Mouse (Mus musculus) small intestine, adult 2 months (tissue): ENCODE measurements at regions not wholly inside any gene's neighbourhood (a gene's known extent, or its start where the extent isn't known, plus 50 kb on each side); places are given as distances from the start of the nearest gene placed in this dataset.

Experiments
- H3K27ac ChIP-seq: fragments of 200-500 bp; 2 replicates; pipeline ENCODE4 v1.5.1; 2012; ENCODE audit warnings: low read depth, low read length, control low read depth, inconsistent platforms; ENCODE audit not compliant: insufficient read depth
- H3K27me3 ChIP-seq: fragments of 200-500 bp; 2 replicates; pipeline ENCODE4 v1.6.1; 2012; ENCODE audit warnings: mild to moderate bottlenecking, moderate library complexity, low read length, inconsistent platforms; ENCODE audit not compliant: control insufficient read depth, insufficient read depth
- H3K36me3 ChIP-seq: fragments of 200-500 bp; 2 replicates; pipeline ENCODE4 v1.6.1; 2012; ENCODE audit warnings: mild to moderate bottlenecking, low read length, control low read depth, inconsistent platforms; ENCODE audit not compliant: control insufficient read depth, insufficient read depth
- H3K4me1 ChIP-seq: fragments of 200-500 bp; 2 replicates; pipeline ENCODE4 v1.6.1; 2012; ENCODE audit warnings: low read length, inconsistent platforms, mixed read lengths; ENCODE audit not compliant: control insufficient read depth, insufficient read depth, insufficient read length
- H3K4me3 ChIP-seq: fragments of 200-500 bp; 2 replicates; pipeline ENCODE4 v1.5.1; 2012; ENCODE audit warnings: low read depth, mild to moderate bottlenecking, control low read depth, inconsistent platforms, low read length, moderate library complexity
- CTCF ChIP-seq: fragments of 200-500 bp; IDR thresholded peaks from 2 replicates; pipeline ENCODE4 v1.5.1; 2012; ENCODE audit warnings: low read depth, mild to moderate bottlenecking, control low read depth, inconsistent platforms, low read length, moderate library complexity, mixed read lengths; ENCODE audit not compliant: insufficient replicate concordance, insufficient read length; ENCODE audit errors: extremely low read depth
- POLR2A ChIP-seq: fragments of 200-500 bp; IDR thresholded peaks from 2 replicates; pipeline ENCODE4 v1.6.1; 2012; ENCODE audit warnings: low read depth, mild to moderate bottlenecking, control low read depth, inconsistent platforms, low read length, moderate library complexity
- WGBS: fragments of 180-500 bp; shearing (Covaris S2); methylation state at CpG from one replicate; pipeline ENCODE4 v1.1.7; 2018; 5-methylcytosine and 5-hydroxymethylcytosine counted together

DNA sequence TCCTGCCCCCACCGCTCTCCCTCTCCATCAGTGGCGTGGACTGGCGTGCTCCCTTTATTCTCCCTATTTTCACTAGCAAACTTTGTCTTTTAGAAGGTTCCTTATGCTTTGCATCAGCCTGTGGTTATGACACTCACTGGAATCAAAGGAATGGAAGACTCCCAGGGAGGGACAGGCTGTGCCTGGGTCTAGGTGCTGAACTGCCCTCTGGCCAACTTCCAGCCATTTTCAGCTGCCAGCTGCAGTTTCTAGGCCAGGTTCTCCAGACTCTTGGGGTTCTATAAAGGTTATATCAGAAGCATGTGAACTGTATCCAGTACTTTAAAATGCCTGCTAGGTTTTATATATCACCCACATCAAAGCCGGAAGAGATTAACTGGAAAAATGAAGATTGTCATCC lies 50.2 kb upstream of the Mkln1 start:
- Histone ChIP-seq H3K4me1 (no peaks in the 10 kb centered on the region), H3K27ac (no peak overlapping the region), H3K27me3 (no peaks in the 10 kb centered on the region), H3K36me3 (no peaks in the 10 kb centered on the region), H3K4me3 (no peak overlapping the region)
- TF ChIP-seq CTCF (no peak), POLR2A (no peak)
- 92% methylated on average over 4 of the region's 4 CpGs for WGBS
